Mouse (Mus musculus): ENCODE measurements around the gene Olfr1245. TPM values are rescaled to one million over a fixed set of nuclear protein-coding genes. Genes with fewer than 3 reads are reported as not detected.

Gene Olfr1245
- polyA plus RNA-seq, 1 experiment from 2014 or later = not detected

DNA sequence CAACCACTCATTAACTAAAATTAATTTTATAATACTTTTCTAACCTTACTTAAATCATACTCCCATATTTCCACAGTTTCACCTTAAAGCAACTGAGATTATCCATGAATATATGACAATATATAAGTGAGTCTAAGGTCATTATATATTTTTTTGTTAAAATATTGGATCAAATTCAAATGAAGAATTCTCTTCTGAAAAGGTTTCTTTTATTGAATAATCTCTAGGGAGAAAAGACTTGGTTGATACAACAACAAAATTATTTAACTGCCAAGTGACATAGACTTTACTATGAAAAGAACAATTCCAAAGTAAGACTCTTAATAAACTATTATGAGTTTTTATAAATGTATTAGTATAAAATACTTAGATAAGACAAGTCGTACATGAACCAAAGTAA lies 46.9 kb downstream of the Olfr1245 start, which contains the start of gene Olfr1243:
Olfr1243 (minus strand) TSS at position 101 of the 400 bp plus-strand sequence.
- H3K9me3 ChIP-seq (ENCODE audit: low read length) = no peaks in the 10 kb centered on the region

More for the DNA sequence above, 46.9 kb downstream of the Olfr1245 start, which contains the start of gene Olfr1243:
- Histone ChIP-seq H3K4me2 (ENCODE audit: low read depth, low read length) (no peak within 1 kb of the TSS), H3K9ac (replicated peaks) (no peak within 1 kb of the TSS), H3K36me3 (replicated peaks; ENCODE audit: insufficient read depth, low read length) (no peaks in the 10 kb centered on the region), H3K27ac (ENCODE audit: low read depth) (no peak within 1 kb of the TSS), H3K27me3 (ENCODE audit: insufficient read depth, low read length) (no peaks in the 10 kb centered on the region), H3K4me1 (ENCODE audit: insufficient read depth) (no peaks in the 10 kb centered on the region), H3K4me3 (ENCODE audit: low read depth, low read length) (no peak within 1 kb of the TSS)
- WGBS (ENCODE audit: insufficient replicate concordance) = 75% methylated on average over 1 of the region's 1 CpGs
- DNase-seq (no peak), ATAC-seq (no peak)
- TF ChIP-seq CTCF (IDR thresholded peaks at IDR 0.05; ENCODE audit: low read depth) (no peak), EP300 (IDR thresholded peaks at IDR 0.05; ENCODE audit: low read depth) (no peak)

Other genes starting within 250 kb of the Olfr1245 start
- not detected in 2 replicates for gene Olfr1232, start 248.8 kb downstream of the Olfr1245 start, polyA plus RNA-seq (2015; fragmentation: Nextera tagmentation; extraction: Ambion mirVana)
- not detected in 2 replicates for gene Olfr1233, start 236.0 kb downstream of the Olfr1245 start, polyA plus RNA-seq (2015; fragmentation: Nextera tagmentation; extraction: Ambion mirVana)
- gene Olfr1234, start 213.6 kb downstream of the Olfr1245 start, polyA plus RNA-seq (2015; fragmentation: Nextera tagmentation; extraction: Ambion mirVana) = not detected in 2 replicates
- gene Olfr1238, start 168.8 kb downstream of the Olfr1245 start, polyA plus RNA-seq (2015; fragmentation: Nextera tagmentation; extraction: Ambion mirVana) = not detected in 2 replicates
- not detected in 2 replicates for gene Olfr1239, start 158.0 kb downstream of the Olfr1245 start, polyA plus RNA-seq (2015; fragmentation: Nextera tagmentation; extraction: Ambion mirVana)
- not detected in 2 replicates for gene Olfr1240, start 135.4 kb downstream of the Olfr1245 start, polyA plus RNA-seq (2015; fragmentation: Nextera tagmentation; extraction: Ambion mirVana)
- gene Olfr1241, start 91.3 kb downstream of the Olfr1245 start, polyA plus RNA-seq (2015; fragmentation: Nextera tagmentation; extraction: Ambion mirVana) = not detected in 2 replicates
- gene Olfr1242, start 80.1 kb downstream of the Olfr1245 start, polyA plus RNA-seq (2015; fragmentation: Nextera tagmentation; extraction: Ambion mirVana) = not detected in 2 replicates
- gene Olfr1243, start 47.0 kb downstream of the Olfr1245 start, polyA plus RNA-seq (2015; fragmentation: Nextera tagmentation; extraction: Ambion mirVana) = not detected in 2 replicates
- gene Olfr1246, start 14.7 kb upstream of the Olfr1245 start, polyA plus RNA-seq (2015; fragmentation: Nextera tagmentation; extraction: Ambion mirVana) = not detected in 2 replicates
- not detected in 2 replicates for gene Olfr1247, start 35.7 kb upstream of the Olfr1245 start, polyA plus RNA-seq (2015; fragmentation: Nextera tagmentation; extraction: Ambion mirVana)
- not detected in 2 replicates for gene Olfr1248, start 39.8 kb upstream of the Olfr1245 start, polyA plus RNA-seq (2015; fragmentation: Nextera tagmentation; extraction: Ambion mirVana)
- gene Olfr1249, start 56.5 kb upstream of the Olfr1245 start, polyA plus RNA-seq (2015; fragmentation: Nextera tagmentation; extraction: Ambion mirVana) = not detected in 2 replicates
- not detected in 2 replicates for gene Olfr1250, start 83.0 kb upstream of the Olfr1245 start, polyA plus RNA-seq (2015; fragmentation: Nextera tagmentation; extraction: Ambion mirVana)
- not detected in 2 replicates for gene Olfr1251, start 93.5 kb upstream of the Olfr1245 start, polyA plus RNA-seq (2015; fragmentation: Nextera tagmentation; extraction: Ambion mirVana)
- not detected in 2 replicates for gene Olfr1252, start 146.6 kb upstream of the Olfr1245 start, polyA plus RNA-seq (2015; fragmentation: Nextera tagmentation; extraction: Ambion mirVana)
- not detected in 2 replicates for gene Olfr1253, start 178.6 kb upstream of the Olfr1245 start, polyA plus RNA-seq (2015; fragmentation: Nextera tagmentation; extraction: Ambion mirVana)
- gene Olfr1254, start 215.2 kb upstream of the Olfr1245 start, polyA plus RNA-seq (2015; fragmentation: Nextera tagmentation; extraction: Ambion mirVana) = not detected in 2 replicates
- gene Olfr1255, start 233.6 kb upstream of the Olfr1245 start, polyA plus RNA-seq (2015; fragmentation: Nextera tagmentation; extraction: Ambion mirVana) = not detected in 2 replicates

All from liver, postnatal 0 days (tissue).